Mouse (Mus musculus): ENCODE results near the gene Nle1.

The Nle1 gene

DNA sequence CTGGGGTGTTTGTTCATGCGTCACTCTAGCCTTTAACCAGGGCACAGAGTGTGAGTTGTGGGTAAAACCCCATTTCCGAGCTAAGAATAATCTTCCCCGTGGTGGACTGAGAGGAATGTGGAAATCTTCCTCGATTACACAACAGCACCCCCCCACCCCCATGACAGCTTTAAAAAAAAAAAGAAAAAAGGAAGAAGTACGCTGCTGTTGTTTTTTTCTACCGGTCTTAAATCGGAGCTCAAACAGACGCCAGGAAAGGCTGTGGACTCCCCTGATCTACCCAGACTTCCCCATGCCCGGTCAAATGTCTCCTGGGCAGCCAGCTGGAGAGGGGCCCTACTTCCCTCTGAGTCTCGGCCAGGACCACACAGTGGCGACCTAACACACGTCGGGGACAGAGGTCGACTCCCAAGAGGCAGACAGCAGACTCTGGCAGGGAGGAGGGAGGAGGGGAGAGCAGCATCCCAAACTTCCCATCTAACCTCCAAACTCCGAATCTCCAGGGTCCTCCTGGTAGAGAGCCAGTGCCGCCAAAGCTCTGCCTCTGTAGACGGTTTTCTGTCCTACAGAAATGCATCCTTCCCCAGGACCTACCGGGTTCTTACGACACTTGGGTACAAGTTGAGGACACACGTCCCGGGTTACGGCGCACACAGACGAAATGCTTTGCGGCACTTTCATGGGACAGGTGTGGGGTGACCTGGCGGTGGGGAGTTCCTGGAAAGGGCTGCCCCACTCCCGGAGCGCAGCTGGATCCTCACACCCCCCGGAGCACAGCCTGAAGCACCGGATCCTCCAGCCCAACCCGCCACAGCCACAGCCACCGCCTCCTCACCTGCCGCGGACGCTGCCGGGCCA lies 37.8 kb downstream of the Nle1 start:
- DNase-seq (ENCODE audit: extremely low spot score, low read depth, low spot score), result no peak

DNA sequence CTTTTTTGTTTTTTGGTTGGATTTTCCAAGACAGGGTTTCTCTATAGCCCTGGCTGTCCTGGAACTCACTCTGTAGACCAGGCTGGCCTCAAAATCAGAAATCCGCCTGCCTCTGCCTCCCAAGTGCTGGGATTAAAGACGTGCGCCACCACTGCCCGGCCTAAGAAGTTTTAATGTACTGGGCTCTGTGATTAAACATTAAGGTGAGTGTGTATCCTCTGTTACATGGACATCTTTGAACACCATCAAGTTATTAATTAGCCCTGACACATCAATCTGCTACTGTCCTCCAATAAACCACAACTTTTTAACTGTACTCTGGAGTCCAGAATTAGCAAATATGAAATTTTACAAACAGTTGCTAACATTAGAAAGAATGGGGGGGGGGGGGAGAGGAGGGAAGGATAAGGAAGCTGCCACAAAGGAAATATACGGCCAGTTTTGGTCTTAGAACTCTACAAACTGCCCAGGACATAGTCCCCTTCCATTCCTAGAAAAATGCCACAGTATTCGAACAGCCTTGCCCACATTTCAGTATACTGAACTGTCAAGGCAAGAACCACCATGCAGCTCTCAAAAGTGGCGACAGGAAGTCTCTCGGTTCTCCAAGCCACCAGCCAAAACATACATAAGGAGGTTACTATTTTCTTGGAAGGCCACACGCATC lies 38.6 kb downstream of the Nle1 start:
- DNase-seq (ENCODE audit: extremely low spot score, low read depth, low spot score), result no peak

DNA sequence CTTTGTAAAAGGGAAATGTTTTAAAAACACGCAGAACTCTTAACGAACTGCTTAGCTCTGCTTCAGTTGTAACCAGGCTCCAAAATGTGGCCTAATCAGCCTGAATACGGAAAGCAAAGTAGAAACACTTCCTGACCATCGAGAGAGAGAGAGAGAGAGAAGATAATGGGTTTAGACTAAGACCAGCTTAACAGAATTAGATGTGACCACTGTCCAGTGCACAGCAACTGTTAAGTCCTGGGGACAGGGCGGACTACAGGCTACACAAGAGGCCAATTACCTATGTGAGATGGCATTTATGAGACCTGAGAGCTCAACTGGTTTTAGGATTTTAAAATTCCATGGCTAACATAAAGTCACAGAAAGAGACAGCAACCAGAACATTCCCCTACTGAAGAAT lies 40.3 kb downstream of the Nle1 start:
- DNase-seq (ENCODE audit: extremely low spot score, low read depth, low spot score), result no peak

DNA sequence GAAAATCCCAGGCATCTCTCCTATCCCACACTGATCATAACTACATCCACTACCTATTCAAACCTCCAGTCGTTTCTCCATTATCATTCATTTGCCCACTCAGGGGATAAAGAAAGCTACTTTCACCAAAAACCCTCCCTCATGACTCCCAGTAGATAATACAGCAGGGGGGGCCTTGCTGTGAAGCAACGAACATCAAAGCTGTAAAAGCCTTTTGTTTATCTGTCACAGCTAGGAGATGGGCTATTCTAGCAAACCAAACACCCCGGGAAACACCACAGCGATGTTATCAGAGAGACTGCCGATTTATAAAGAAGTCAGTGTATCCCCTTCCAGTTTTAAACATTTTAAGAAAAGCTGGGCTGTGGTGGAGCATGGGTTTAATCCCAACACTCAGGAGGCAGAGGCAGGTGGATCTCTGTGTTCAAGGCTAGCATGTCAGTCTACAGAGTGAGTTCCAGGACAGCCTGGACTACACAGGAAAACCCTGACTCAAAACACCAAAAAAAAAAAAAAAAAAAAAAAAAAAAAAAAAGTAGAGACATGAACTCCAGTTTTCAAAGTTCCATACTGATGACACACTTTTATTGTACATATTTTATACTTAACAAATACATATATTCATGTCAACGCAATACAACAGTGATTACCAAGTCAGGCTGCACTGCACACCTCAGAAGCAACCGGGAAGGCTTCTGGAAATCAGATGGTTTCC lies 41.2 kb downstream of the Nle1 start:
- DNase-seq (ENCODE audit: extremely low spot score, low read depth, low spot score), result no peak

DNA sequence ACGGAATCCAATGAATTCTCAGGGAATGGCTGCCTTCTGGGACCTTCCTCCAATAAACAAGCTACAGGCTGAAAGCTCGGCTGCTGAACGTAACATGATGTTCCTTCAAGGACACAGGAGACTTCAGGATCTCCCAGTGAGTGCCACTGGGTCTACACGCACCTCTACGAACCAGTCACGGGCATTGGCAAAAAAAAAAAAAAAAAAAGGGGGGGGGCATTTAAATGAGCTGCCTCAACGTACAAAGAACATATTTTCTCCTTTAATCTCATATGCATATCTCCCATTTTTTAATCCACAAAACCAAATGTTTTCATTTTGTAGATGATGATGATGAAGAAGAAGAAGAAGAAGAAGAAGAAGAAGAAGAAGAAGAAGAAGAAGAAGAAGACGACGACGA lies 42.3 kb downstream of the Nle1 start:
- DNase-seq (ENCODE audit: extremely low spot score, low read depth, low spot score), result no peak

- no peak for DNase-seq (ENCODE audit: extremely low spot score, low read depth, low spot score)
Measured at GRCm38 (mm10) chr11:82863488-82863931, 44.7 kb downstream of the Nle1 start.

- DNase-seq (ENCODE audit: extremely low spot score, low read depth, low spot score), result no peak
Measured at GRCm38 (mm10) chr11:82863059-82863458, 45.2 kb downstream of the Nle1 start.

- DNase-seq (ENCODE audit: extremely low spot score, low read depth, low spot score), result no peak
Measured at GRCm38 (mm10) chr11:82862638-82863037, 45.6 kb downstream of the Nle1 start.

GRCm38 (mm10) chr11:82861558-82861957 lies 46.7 kb downstream of the Nle1 start:
- no peak for DNase-seq (ENCODE audit: extremely low spot score, low read depth, low spot score)

DNA sequence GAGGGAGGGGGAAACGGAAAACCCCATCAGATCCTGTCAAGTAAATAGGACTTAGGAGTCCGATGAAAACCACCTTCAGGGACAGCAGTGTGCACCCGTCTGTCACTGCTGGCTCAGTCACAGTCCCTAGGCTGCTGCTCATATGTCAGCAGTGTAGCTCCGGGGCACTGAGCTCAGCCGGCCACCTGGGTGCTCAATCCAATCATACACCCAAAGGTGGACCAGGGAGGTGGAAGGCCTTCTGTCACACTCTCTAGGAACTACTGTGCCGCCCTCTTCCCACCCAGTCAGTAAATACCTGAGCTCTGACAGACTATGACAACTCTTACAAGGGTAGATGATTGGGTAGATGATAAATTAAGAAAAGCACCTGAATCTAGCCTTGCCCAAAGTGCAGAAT lies 47.5 kb downstream of the Nle1 start:
- DNase-seq (ENCODE audit: extremely low spot score, low read depth, low spot score), result no peak

DNA sequence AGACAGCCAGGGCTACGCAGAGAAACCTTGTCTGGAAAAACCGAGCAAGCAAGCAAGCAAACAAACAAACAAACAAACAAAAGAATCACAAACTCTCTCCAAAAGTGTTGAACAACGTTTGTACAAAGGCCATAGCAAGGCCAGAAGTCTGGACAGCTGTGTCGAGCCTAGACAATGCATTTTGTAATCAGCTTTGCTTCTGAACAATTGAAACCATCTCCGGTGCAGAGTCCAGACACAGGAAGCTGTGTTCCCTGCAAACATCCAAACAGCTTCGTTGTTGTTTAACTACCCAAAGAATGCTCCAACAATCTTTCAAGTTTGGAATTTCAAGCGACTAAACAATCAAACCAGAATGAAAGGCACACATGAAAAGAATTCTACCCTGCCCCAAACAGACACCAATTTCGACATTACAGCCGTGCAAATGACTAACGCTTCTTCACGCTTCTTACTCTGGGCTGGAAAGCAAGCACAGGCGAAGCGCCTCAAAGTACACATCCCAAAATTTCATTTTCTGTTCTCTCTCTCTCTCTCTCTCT lies 50.8 kb downstream of the Nle1 start:
- DNase-seq (ENCODE audit: extremely low spot score, low read depth, low spot score), result no peak

DNA sequence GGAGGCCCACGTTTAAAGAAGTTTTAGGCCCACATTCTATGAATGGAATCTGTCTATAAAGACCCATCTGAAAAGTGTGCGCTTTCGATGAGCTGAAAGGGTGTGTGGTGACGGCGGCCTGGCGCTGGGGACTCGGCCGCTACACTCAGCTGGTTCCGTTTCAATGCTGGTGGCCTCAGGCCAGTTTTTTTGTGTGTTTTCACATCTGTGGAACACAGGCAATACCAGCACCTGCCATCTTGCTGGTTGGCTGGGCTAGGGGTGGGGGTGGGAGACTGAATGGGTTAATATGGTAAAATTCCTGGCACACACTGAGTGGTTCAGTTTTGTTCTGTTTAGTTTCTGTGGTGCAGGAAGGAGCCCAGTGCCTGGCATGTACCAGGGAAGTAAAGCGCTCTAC lies 52.2 kb downstream of the Nle1 start:
- DNase-seq (ENCODE audit: extremely low spot score, low read depth, low spot score), result no peak

- no peak for DNase-seq (ENCODE audit: extremely low spot score, low read depth, low spot score)
Measured at GRCm38 (mm10) chr11:82855327-82855973, 52.8 kb downstream of the Nle1 start.

- no peak for DNase-seq (ENCODE audit: extremely low spot score, low read depth, low spot score)
Measured at GRCm38 (mm10) chr11:82854111-82854510, 54.1 kb downstream of the Nle1 start.

DNA sequence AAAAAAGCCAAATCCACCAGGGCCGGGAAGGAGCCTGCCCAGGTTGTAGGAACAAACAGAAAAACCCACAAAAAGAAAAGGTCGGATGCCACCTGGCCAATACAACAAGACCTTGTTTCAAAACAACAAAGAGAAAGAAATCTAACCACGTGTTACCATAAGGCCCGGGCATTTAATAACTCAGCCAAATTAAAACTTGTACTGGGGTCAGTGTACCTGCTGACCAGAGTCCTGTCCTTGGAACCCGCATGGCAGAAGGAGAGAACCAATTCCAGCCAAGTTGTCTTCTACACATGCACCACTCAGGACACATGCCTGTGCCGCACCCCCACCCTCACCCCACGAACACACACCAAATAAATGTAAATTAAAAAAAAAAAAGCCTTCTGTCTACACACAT lies 55.3 kb downstream of the Nle1 start:
- DNase-seq (ENCODE audit: extremely low spot score, low read depth, low spot score), result no peak

- DNase-seq (ENCODE audit: extremely low spot score, low read depth, low spot score), result no peak
Measured at GRCm38 (mm10) chr11:82852540-82852939, 55.7 kb downstream of the Nle1 start.

DNA sequence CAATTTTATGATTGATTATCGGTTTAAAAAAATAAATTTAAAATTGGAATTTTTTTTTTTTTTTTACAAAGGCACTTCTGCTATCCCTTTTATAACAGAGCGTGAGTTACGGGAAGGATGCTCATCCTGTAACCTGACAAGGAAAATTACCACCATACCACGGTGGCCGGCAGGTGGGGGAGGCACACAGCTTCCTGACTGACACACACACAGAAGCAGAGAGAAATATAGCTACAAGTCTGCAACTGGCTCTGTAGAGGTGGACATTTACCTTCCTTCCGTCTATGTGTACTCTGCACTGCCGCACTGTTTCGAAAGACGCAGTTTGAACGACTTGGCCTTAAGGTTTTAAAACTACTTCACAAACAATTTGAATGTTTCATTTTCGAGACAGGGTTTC lies 56.1 kb downstream of the Nle1 start:
- no peak for DNase-seq (ENCODE audit: extremely low spot score, low read depth, low spot score)

Measured in hindlimb bud, embryonic 11.5 days (tissue).